Mouse (Mus musculus): Measurements from ENCODE around the gene H3f3a. TPM values are rescaled to one million over a fixed set of nuclear protein-coding genes. Genes with fewer than 3 reads are reported as not detected.

H3f3a gene
- 1,000 to 10,000 TPM; 1,597 to 1,610 TPM for total RNA-seq (2023)

GRCm38 (mm10) chr1:180813885-180814740 is at the start of gene H3f3a:
H3f3a (minus strand) TSS chr1:180813943.

GRCm38 (mm10) chr1:180850316-180851270 is 36.9 kb upstream of the H3f3a start, which contains the start of gene Sde2:
Sde2 (plus strand) TSS chr1:180851127.

Other genes starting within 250 kb of the H3f3a start
- gene Parp1, start 245.0 kb downstream of the H3f3a start, total RNA-seq (2023): 10 to 100 TPM; 48.2 to 50.1 TPM
- 10 to 100 TPM; 14.1 to 15.1 TPM for gene Lin9, start 172.8 kb downstream of the H3f3a start, total RNA-seq (2023)
- gene Mixl1, start 116.9 kb downstream of the H3f3a start, total RNA-seq (2023): not detected
- 10 to 100 TPM; 27.3 to 32.0 TPM for gene Acbd3, start 87.9 kb downstream of the H3f3a start, total RNA-seq (2023)
- 10 to 100 TPM; 39.0 to 49.5 TPM for gene Sde2, start 37.2 kb upstream of the H3f3a start, total RNA-seq (2023)
- not detected for gene Lefty2, start 79.2 kb upstream of the H3f3a start, total RNA-seq (2023)
- gene Pycr2, start 90.3 kb upstream of the H3f3a start, total RNA-seq (2023): 10 to 100 TPM; 15.8 to 18.7 TPM
- 1 to 10 TPM in 1 of 2 experiments, not detected in 1; 1.3 TPM for gene Lefty1, start 121.1 kb upstream of the H3f3a start, total RNA-seq (2023)
- 10 to 100 TPM; 67.6 to 79.7 TPM for gene Tmem63a, start 128.4 kb upstream of the H3f3a start, total RNA-seq (2023)
- gene Ephx1, start 207.0 kb upstream of the H3f3a start, total RNA-seq (2023): under 1 TPM; 0.39 to 0.55 TPM
- gene 9130409I23Rik, start 237.3 kb upstream of the H3f3a start, total RNA-seq (2023): not detected

Measured in neutrophil, adult 83 days (primary cell).